Mouse (Mus musculus) liver, adult 2 months (tissue): ENCODE data around the gene Dusp1. TPM values are rescaled to one million over a fixed set of nuclear protein-coding genes. Genes with fewer than 3 reads are reported as not detected.

Experiments
- DNase-seq: peaks from one replicate; pipeline ENCODE4 v3.0.0-alpha.2; 2011; ENCODE audit warnings: low read depth, low spot score; ENCODE audit errors: extremely low read depth
- H3K27ac ChIP-seq: fragments of 200-500 bp; replicated peaks from 2 replicates; pipeline ENCODE4 v1.5.1; 2012; ENCODE audit warnings: low read depth, mild to moderate bottlenecking, control low read depth, inconsistent platforms, low read length; ENCODE audit not compliant: insufficient read depth
- H3K27me3 ChIP-seq: fragments of 200-500 bp; 2 replicates; pipeline ENCODE4 v1.6.1; 2012; ENCODE audit warnings: mild to moderate bottlenecking, moderate library complexity, low read length, inconsistent platforms; ENCODE audit not compliant: control insufficient read depth, insufficient read depth
- H3K36me3 ChIP-seq: fragments of 200-500 bp; 2 replicates; pipeline ENCODE4 v1.6.1; 2012; ENCODE audit warnings: low read length, inconsistent platforms; ENCODE audit not compliant: control insufficient read depth, insufficient read depth
- H3K4me1 ChIP-seq: fragments of 200-500 bp; 2 replicates; pipeline ENCODE4 v1.6.1; 2011; ENCODE audit warnings: low read length; ENCODE audit not compliant: control insufficient read depth, insufficient read depth
- H3K4me3 ChIP-seq: fragments of 200-500 bp; 2 replicates; pipeline ENCODE4 v1.5.1; 2011; ENCODE audit warnings: low read depth, mild to moderate bottlenecking, control low read depth, low read length, moderate library complexity; ENCODE audit not compliant: insufficient read depth
- H3K79me2 ChIP-seq: fragments of 200-500 bp; 2 replicates; pipeline ENCODE4 v1.6.1; 2012; ENCODE audit warnings: inconsistent platforms, mild to moderate bottlenecking, low read length, moderate library complexity; ENCODE audit not compliant: control insufficient read depth, insufficient read depth
- H3K9ac ChIP-seq: fragments of 200-500 bp; 2 replicates; pipeline ENCODE4 v1.6.1; 2012; ENCODE audit warnings: low read depth, mild to moderate bottlenecking, control low read depth, inconsistent platforms, low read length
- CTCF ChIP-seq: fragments of 200-500 bp; IDR thresholded peaks from 2 replicates; pipeline ENCODE4 v1.5.1; 2011; ENCODE audit warnings: low read depth, low read length, control low read depth
- POLR2A ChIP-seq: fragments of 200-500 bp; IDR thresholded peaks from 2 replicates; pipeline ENCODE4 v1.6.1; 2011; ENCODE audit warnings: low read length, control low read depth; ENCODE audit not compliant: insufficient read depth; ENCODE audit errors: extremely low read depth
- WGBS: fragments of 180-500 bp; shearing (Covaris S2); methylation state at CpG from one replicate; pipeline ENCODE4 v1.1.7; 2018; 5-methylcytosine and 5-hydroxymethylcytosine counted together
- polyA plus RNA-seq: library from polyadenylated mRNA; depleted of rRNA; stranded (reverse); fragments of >200 nt; gene quantifications from 2 replicates; pipeline ENCODE4 v1.2.3, GENCODE M21; 2012
- total RNA-seq: library from RNA; depleted of rRNA; stranded (reverse); fragments of >200 nt; gene quantifications from 2 replicates; pipeline ENCODE4 v1.2.3, GENCODE M21; 2014

The Dusp1 gene
- total and polyA plus RNA-seq, 2 experiments, result 10.5 to 22.2 TPM

- under 1% methylated on average over 58 of the region's 58 CpGs for WGBS
- TF ChIP-seq POLR2A, result peak; percentile 100
- 0 out of 2 replicates have a peak, but pooled peaks have one; percentile 5 for TF ChIP-seq CTCF
- H3K27me3 ChIP-seq, result no peaks in the 10 kb centered on the region
- H3K36me3 ChIP-seq, result peaks cover 14% of the 10 kb centered on the region
- H3K9ac ChIP-seq, result peak overlapping the region; percentile 98
- DNase-seq, result peak; percentile 91
- peaks cover 9% of the 10 kb centered on the region; the same call in 1 of the 2 replicates for H3K79me2 ChIP-seq
- peak overlapping the region; percentile 90 for H3K4me3 ChIP-seq
- H3K4me1 ChIP-seq, result peaks cover 25% of the 10 kb centered on the region
- peak overlapping the region; percentile 99 for H3K27ac ChIP-seq
Observed at GRCm38 (mm10) chr17:26508345-26508960, 53.5 kb downstream of the Dusp1 start.

GRCm38 (mm10) chr17:26507966-26508344 lies 54.0 kb downstream of the Dusp1 start:
- peaks cover 9% of the 10 kb centered on the region; the same call in 1 of the 2 replicates for H3K79me2 ChIP-seq
- H3K27ac ChIP-seq, result peak overlapping the region; percentile 96
- peak overlapping the region; percentile 98 for H3K9ac ChIP-seq
- peak overlapping the region; percentile 81 for H3K4me3 ChIP-seq
- no peak for DNase-seq
- TF ChIP-seq POLR2A (no peak), CTCF (peak; percentile 84)
- WGBS, result under 1% methylated on average over 46 of the region's 46 CpGs
- H3K4me1 ChIP-seq, result peaks cover 20% of the 10 kb centered on the region
- peaks cover 14% of the 10 kb centered on the region for H3K36me3 ChIP-seq
- no peaks in the 10 kb centered on the region for H3K27me3 ChIP-seq

GRCm38 (mm10) chr17:26506997-26507871 lies 54.7 kb downstream of the Dusp1 start:
- TF ChIP-seq CTCF (no peak), POLR2A (no peak)
- Histone ChIP-seq H3K27ac (peak overlapping the region; percentile 96), H3K36me3 (peaks cover 14% of the 10 kb centered on the region), H3K79me2 (peaks cover 9% of the 10 kb centered on the region; the same call in 1 of the 2 replicates), H3K27me3 (no peaks in the 10 kb centered on the region), H3K4me1 (peaks cover 17% of the 10 kb centered on the region), H3K9ac (peak overlapping the region; percentile 98), H3K4me3 (peak overlapping the region; percentile 81)
- peak; percentile 90 for DNase-seq
- 4% methylated on average over 24 of the region's 24 CpGs for WGBS

GRCm38 (mm10) chr17:26506031-26506641 lies 55.8 kb downstream of the Dusp1 start:
- peak overlapping the region; percentile 96 for H3K27ac ChIP-seq
- H3K4me1 ChIP-seq, result peaks cover 10% of the 10 kb centered on the region
- DNase-seq, result peak; percentile 53

GRCm38 (mm10) chr17:26505181-26505581 lies 56.7 kb downstream of the Dusp1 start:
- H3K36me3 ChIP-seq, result peaks cover 14% of the 10 kb centered on the region
- H3K79me2 ChIP-seq, result peaks cover 9% of the 10 kb centered on the region; the same call in 1 of the 2 replicates
- DNase-seq, result peak; percentile 63
- peak overlapping the region; percentile 38 for H3K27ac ChIP-seq
- H3K4me3 ChIP-seq, result peak overlapping the region; percentile 14
- peaks cover 10% of the 10 kb centered on the region for H3K4me1 ChIP-seq
- TF ChIP-seq CTCF (no peak), POLR2A (no peak)
- WGBS, result 27% methylated on average over 3 of the region's 3 CpGs
- no peaks in the 10 kb centered on the region for H3K27me3 ChIP-seq
- peak overlapping the region; percentile 13 for H3K9ac ChIP-seq

More at GRCm38 (mm10) chr17:26506031-26506641, 55.8 kb downstream of the Dusp1 start:
- Histone ChIP-seq H3K9ac (peak overlapping the region; percentile 98), H3K27me3 (no peaks in the 10 kb centered on the region), H3K36me3 (peaks cover 14% of the 10 kb centered on the region), H3K4me3 (peak overlapping the region; percentile 81), H3K79me2 (peaks cover 9% of the 10 kb centered on the region; the same call in 1 of the 2 replicates)
- no peak for TF ChIP-seq POLR2A
- TF ChIP-seq CTCF, result no peak
- 34% methylated on average over 14 of the region's 14 CpGs for WGBS
